In genomic region chr2:101920136-101920554, GRCm38 (mm10) we compare ENCODE assay signal across 13 mouse cellular contexts. TPM values are rescaled to one million over a fixed set of nuclear protein-coding genes. Genes with fewer than 3 reads are reported as not detected.
DNase-seq lines count a peak whose midpoint lies in the region; ATAC-seq and TF ChIP-seq lines count a peak whose summit lies in the region.
"Had no signal": no experiment of that assay in that cellular context is flagged by ENCODE, and none has a peak within 500 bp of the region (broad histone marks: within the 10 kb centered on the region; RNA-seq: fewer than 3 reads in every experiment).

No protein-coding gene starts in this region.

- H3K36me3 ChIP-seq in intestine, postnatal 0 days (ENCODE audit: control insufficient read depth, insufficient read depth), result no peaks in the 10 kb centered on the region
- H3K36me3 ChIP-seq in intestine, embryonic 16.5 days (ENCODE audit: control insufficient read depth, insufficient read depth, low read length), result no peaks in the 10 kb centered on the region
- H3K36me3 ChIP-seq in forebrain, embryonic 16.5 days (ENCODE audit: control insufficient read depth, insufficient read depth), result no peaks in the 10 kb centered on the region
- H3K36me3 ChIP-seq in midbrain, embryonic 10.5 days, result no peaks in the 10 kb centered on the region
- no peaks in the 10 kb centered on the region for H3K36me3 ChIP-seq in neural tube, embryonic 15.5 days
- H3K36me3 ChIP-seq: G1E had no signal

- H3K9ac ChIP-seq in intestine, postnatal 0 days (ENCODE audit: low read depth, low read length), result no peak overlapping the region
- no peak overlapping the region for H3K9ac ChIP-seq in intestine, embryonic 16.5 days (ENCODE audit: low read depth, low read length)
- H3K9ac ChIP-seq in forebrain, embryonic 16.5 days (replicated peaks; ENCODE audit: low read depth, low read length), result no peak overlapping the region
- no peak overlapping the region for H3K9ac ChIP-seq in neural tube, embryonic 15.5 days (replicated peaks)

- H3K27me3 ChIP-seq in intestine, postnatal 0 days (replicated peaks; ENCODE audit: control insufficient read depth, insufficient read depth, low read length), result no peaks in the 10 kb centered on the region
- H3K27me3 ChIP-seq in intestine, embryonic 16.5 days (replicated peaks; ENCODE audit: control insufficient read depth, insufficient read depth, low read length), result no peaks in the 10 kb centered on the region
- H3K27me3 ChIP-seq in forebrain, embryonic 16.5 days (replicated peaks; ENCODE audit: control insufficient read depth, insufficient read depth, low read length), result no peaks in the 10 kb centered on the region
- H3K27me3 ChIP-seq in midbrain, embryonic 10.5 days (ENCODE audit: low read depth, poor library complexity, severe bottlenecking), result no peaks in the 10 kb centered on the region
- no peaks in the 10 kb centered on the region for H3K27me3 ChIP-seq in neural tube, embryonic 15.5 days (replicated peaks)

- DNase-seq in midbrain, embryonic 10.5 days (ENCODE audit: low spot score), result no peak
- no peak for DNase-seq in left cerebral cortex, adult 11 months (ENCODE audit: low spot score)
- DNase-seq in cerebellum, postnatal 10 days, result no peak
- DNase-seq in left cerebral cortex, adult 8-10 months (ENCODE audit: low spot score in 2 of 2), result no peak
- DNase-seq: cerebellum, adult 8-10 months; kidney, postnatal 25 days; lung, postnatal 14 days; retina, postnatal 1 day had no signal

- H3K4me3 ChIP-seq in intestine, postnatal 0 days (ENCODE audit: low read depth, low read length), result no peak overlapping the region
- H3K4me3 ChIP-seq in intestine, embryonic 16.5 days (ENCODE audit: low read length), result no peak overlapping the region
- H3K4me3 ChIP-seq in forebrain, embryonic 16.5 days (replicated peaks; ENCODE audit: low read length), result no peak overlapping the region
- H3K4me3 ChIP-seq in midbrain, embryonic 10.5 days, result no peak overlapping the region
- no peak overlapping the region for H3K4me3 ChIP-seq in neural tube, embryonic 15.5 days (replicated peaks)

- 52% methylated on average over 2 of the region's 2 CpGs for WGBS in intestine, postnatal 0 days
- 36% methylated on average over 2 of the region's 2 CpGs for WGBS in intestine, embryonic 16.5 days
- WGBS in forebrain, embryonic 16.5 days, result 21% methylated on average over 2 of the region's 2 CpGs
- 34% methylated on average over 2 of the region's 2 CpGs for WGBS in midbrain, embryonic 10.5 days
- WGBS in neural tube, embryonic 15.5 days, result 26% methylated on average over 2 of the region's 2 CpGs

- no peak overlapping the region for H3K4me2 ChIP-seq in intestine, postnatal 0 days (replicated peaks; ENCODE audit: low read depth)
- no peak overlapping the region for H3K4me2 ChIP-seq in intestine, embryonic 16.5 days (ENCODE audit: low read depth, low read length)
- H3K4me2 ChIP-seq in forebrain, embryonic 16.5 days (ENCODE audit: low read length), result no peak overlapping the region
- no peak overlapping the region for H3K4me2 ChIP-seq in neural tube, embryonic 15.5 days

- H3K27ac ChIP-seq in intestine, postnatal 0 days (ENCODE audit: low read depth, low read length), result no peak overlapping the region
- no peak overlapping the region for H3K27ac ChIP-seq in intestine, embryonic 16.5 days (ENCODE audit: low read length)
- no peak overlapping the region for H3K27ac ChIP-seq in forebrain, embryonic 16.5 days (ENCODE audit: low read length)
- H3K27ac ChIP-seq in midbrain, embryonic 10.5 days (replicated peaks), result peak overlapping the region; percentile 65
- peak overlapping the region; percentile 62 for H3K27ac ChIP-seq in neural tube, embryonic 15.5 days (replicated peaks)

- ATAC-seq in intestine, postnatal 0 days, result no peak
- ATAC-seq in intestine, embryonic 16.5 days, result no peak
- ATAC-seq in forebrain, embryonic 16.5 days, result 0 out of 2 replicates have a peak, but pooled peaks have one; percentile 33
- ATAC-seq in neural tube, embryonic 15.5 days (ENCODE audit: low FRiP score), result peak; percentile 82

- no peaks in the 10 kb centered on the region for H3K4me1 ChIP-seq in intestine, postnatal 0 days (replicated peaks; ENCODE audit: control insufficient read depth, insufficient read depth, low read length)
- peaks cover 9% of the 10 kb centered on the region for H3K4me1 ChIP-seq in intestine, embryonic 16.5 days (ENCODE audit: control insufficient read depth, insufficient read depth, low read length)
- H3K4me1 ChIP-seq in forebrain, embryonic 16.5 days (replicated peaks; ENCODE audit: control insufficient read depth, insufficient read depth, low read length), result no peaks in the 10 kb centered on the region; the same call in 1 of the 2 replicates
- peaks cover 14% of the 10 kb centered on the region for H3K4me1 ChIP-seq in midbrain, embryonic 10.5 days
- peaks cover 12% of the 10 kb centered on the region for H3K4me1 ChIP-seq in neural tube, embryonic 15.5 days

- peak; percentile 30 for TF ChIP-seq CTCF in intestine, postnatal 0 days (IDR thresholded peaks at IDR 0.05; ENCODE audit: low read depth)

- H3K9me3 ChIP-seq in intestine, postnatal 0 days (ENCODE audit: control insufficient read depth), result no peaks in the 10 kb centered on the region
- no peaks in the 10 kb centered on the region for H3K9me3 ChIP-seq in intestine, embryonic 16.5 days (ENCODE audit: control insufficient read depth, low read length)
- H3K9me3 ChIP-seq in forebrain, embryonic 16.5 days (ENCODE audit: control insufficient read depth, low read length), result no peaks in the 10 kb centered on the region; the same call in 1 of the 2 replicates
- no peaks in the 10 kb centered on the region for H3K9me3 ChIP-seq in midbrain, embryonic 10.5 days (replicated peaks)
- no peaks in the 10 kb centered on the region for H3K9me3 ChIP-seq in neural tube, embryonic 15.5 days (replicated peaks)
- H3K9me3 ChIP-seq: G1E had no signal

RNA-seq across cellular contexts. Expression of gene Commd9, which starts 34.1 kb away (rescaled TPM):
- 81.6 and 83.3 TPM in 2 replicates for polyA plus RNA-seq in intestine, postnatal 0 days (2015; fragmentation: Nextera tagmentation; extraction: Ambion mirVana)
- 79.1 and 82.8 TPM in 2 replicates for polyA plus RNA-seq in intestine, embryonic 16.5 days (2015; fragmentation: Nextera tagmentation; extraction: Ambion mirVana)
- polyA plus RNA-seq in forebrain, embryonic 16.5 days (2015; fragmentation: Nextera tagmentation; extraction: Ambion mirVana), result 97.4 and 99.3 TPM in 2 replicates
- polyA plus RNA-seq in midbrain, embryonic 10.5 days (2016; fragmentation: Nextera tagmentation; extraction: Ambion mirVana), result 66.7 and 71.8 TPM in 2 replicates
- 90.1 and 105 TPM in 2 replicates for polyA plus RNA-seq in neural tube, embryonic 15.5 days (2015; fragmentation: Nextera tagmentation; extraction: Ambion mirVana)
- total RNA-seq in left cerebral cortex, adult 8-10 months (2022), result 10 to 100 TPM; 37.2 to 45.9 (median 40.3) TPM

RNA-seq across cellular contexts. Expression of gene Prr5l, which starts 37.3 kb away (rescaled TPM):
- 36.4 and 41.8 TPM in 2 replicates for polyA plus RNA-seq in intestine, postnatal 0 days (2015; fragmentation: Nextera tagmentation; extraction: Ambion mirVana)
- polyA plus RNA-seq in intestine, embryonic 16.5 days (2015; fragmentation: Nextera tagmentation; extraction: Ambion mirVana), result 23.9 and 31.0 TPM in 2 replicates
- 5.5 and 6.6 TPM in 2 replicates for polyA plus RNA-seq in forebrain, embryonic 16.5 days (2015; fragmentation: Nextera tagmentation; extraction: Ambion mirVana)
- 22.7 and 25.2 TPM in 2 replicates for polyA plus RNA-seq in midbrain, embryonic 10.5 days (2016; fragmentation: Nextera tagmentation; extraction: Ambion mirVana)
- 8.7 and 11.6 TPM in 2 replicates for polyA plus RNA-seq in neural tube, embryonic 15.5 days (2015; fragmentation: Nextera tagmentation; extraction: Ambion mirVana)
- 10 to 100 TPM; 13.1 to 18.4 (median 13.6) TPM for total RNA-seq in left cerebral cortex, adult 8-10 months (2022)
- polyA plus RNA-seq: G1E had no signal

Comparison
In these comparisons a context has a peak if more than half of its experiments do, and no peak if none do; other contexts are left out.
1. ATAC-seq: peak in forebrain, embryonic 16.5 days (single experiment) and neural tube, embryonic 15.5 days (single experiment); none in intestine, postnatal 0 days (single experiment) and intestine, embryonic 16.5 days (single experiment).
2. H3K27ac ChIP-seq: peak in midbrain, embryonic 10.5 days (single experiment) and neural tube, embryonic 15.5 days (single experiment); none in intestine, postnatal 0 days (single experiment), intestine, embryonic 16.5 days (single experiment) and forebrain, embryonic 16.5 days (single experiment).